13 mouse cellular contexts compared by ENCODE assay signal in the genomic region with DNA sequence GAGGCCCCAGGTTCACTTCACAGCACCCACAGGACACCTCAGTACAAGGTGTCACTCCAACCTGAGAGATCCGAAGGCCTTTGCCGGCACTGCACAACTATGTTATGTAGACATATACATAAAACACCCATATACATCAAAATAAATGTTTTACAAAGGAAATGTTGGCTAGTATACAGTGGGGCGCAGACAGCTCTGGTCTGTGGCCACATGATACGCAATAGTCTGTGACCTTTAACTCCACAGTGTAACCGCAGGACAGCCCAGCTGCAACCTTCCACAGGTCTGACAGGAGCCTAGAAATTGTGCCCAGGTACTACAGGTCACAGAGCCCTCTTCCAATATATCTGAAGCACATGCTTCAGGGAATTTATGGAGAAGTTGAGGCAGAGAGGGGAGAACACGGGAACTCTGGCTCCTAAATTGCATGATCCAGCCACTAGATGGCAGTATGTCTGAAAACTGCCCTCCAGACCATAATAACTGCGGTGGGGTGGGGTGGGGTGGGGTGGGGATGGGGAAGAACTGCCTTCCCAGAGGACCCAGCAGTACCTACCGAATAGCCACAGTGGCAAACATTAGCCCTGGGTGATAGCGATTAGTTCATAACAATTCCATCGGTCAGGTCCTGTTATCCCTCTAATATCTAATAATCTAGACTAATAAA. TPM values are rescaled to one million over a fixed set of nuclear protein-coding genes. Genes with fewer than 3 reads are reported as not detected.
DNase-seq lines count a peak whose midpoint lies in the region; ATAC-seq and TF ChIP-seq lines count a peak whose summit lies in the region.
"Had no signal": no experiment of that assay in that cellular context is flagged by ENCODE, and none has a peak within 500 bp of the region (broad histone marks: within the 10 kb centered on the region; RNA-seq: fewer than 3 reads in every experiment).

No protein-coding gene starts in this region.

- H3K27me3 ChIP-seq in lung, postnatal 0 days (replicated peaks; ENCODE audit: insufficient read depth, low read length) = no peaks in the 10 kb centered on the region
- H3K27me3 ChIP-seq: embryonic facial prominence, embryonic 13.5 days; heart, embryonic 15.5 days had no signal

- intact Hi-C loops in left cerebral cortex, postnatal 4 days (cut with DNase I) = no loop called here

- H3K36me3 ChIP-seq in lung, postnatal 0 days (ENCODE audit: insufficient read depth, low read length) = no peaks in the 10 kb centered on the region
- H3K36me3 ChIP-seq: embryonic facial prominence, embryonic 13.5 days; heart, embryonic 15.5 days had no signal

- 71% methylated on average over 10 of the region's 10 CpGs for WGBS in lung, postnatal 0 days

- TF ChIP-seq POLR2A in bone marrow macrophage, adult 2 months (IDR thresholded peaks at IDR 0.05; ENCODE audit: borderline replicate concordance, low read depth, low read length) = no peak

- H3K4me2 ChIP-seq in lung, postnatal 0 days (replicated peaks; ENCODE audit: low read depth, low read length) = no peak overlapping the region
- H3K4me2 ChIP-seq: embryonic facial prominence, embryonic 13.5 days; heart, embryonic 15.5 days had no signal

- no peak overlapping the region for H3K27ac ChIP-seq in lung, postnatal 0 days (ENCODE audit: low read length)
- no peak overlapping the region for H3K27ac ChIP-seq in bone marrow macrophage, adult 2 months (ENCODE audit: insufficient read depth, low read depth, low read length)
- H3K27ac ChIP-seq: embryonic facial prominence, embryonic 13.5 days; heart, embryonic 15.5 days had no signal

- TF ChIP-seq CTCF in lung, postnatal 0 days (IDR thresholded peaks at IDR 0.05) = peak; percentile 56
- TF ChIP-seq CTCF in bone marrow macrophage, adult 2 months (IDR thresholded peaks at IDR 0.05; ENCODE audit: low read depth, low read length) = peak; percentile 90

- TF ChIP-seq EP300 in lung, postnatal 0 days (IDR thresholded peaks at IDR 0.05) = no peak

- H3K9ac ChIP-seq in lung, postnatal 0 days (replicated peaks; ENCODE audit: low read depth) = no peak overlapping the region
- H3K9ac ChIP-seq: embryonic facial prominence, embryonic 13.5 days; heart, embryonic 15.5 days had no signal

- DNase-seq in heart, adult 11 months = peak; percentile 60
- no peak for DNase-seq in heart, adult 9 months (ENCODE audit: low spot score in 2 of 2)
- no peak for DNase-seq in lung, postnatal 0 days (ENCODE audit: low spot score)
- DNase-seq in lung, adult 18-20 months = no peak
- DNase-seq in retina, embryonic 14.5 days (ENCODE audit: low spot score) = peak; percentile 36
- DNase-seq in left cerebral cortex, adult 18-20 months (ENCODE audit: low spot score in 2 of 2) = no peak
- DNase-seq in left cerebral cortex, postnatal 4 days = no peak
- DNase-seq: adrenal gland, postnatal 25 days; lung, postnatal 14 days; thymus, postnatal 4 days had no signal

- H3K4me3 ChIP-seq in lung, postnatal 0 days (ENCODE audit: low read depth, low read length) = no peak overlapping the region
- no peak overlapping the region for H3K4me3 ChIP-seq in bone marrow macrophage, adult 2 months (ENCODE audit: insufficient read depth, low read length)
- H3K4me3 ChIP-seq: embryonic facial prominence, embryonic 13.5 days; heart, embryonic 15.5 days had no signal

- no peaks in the 10 kb centered on the region for H3K9me3 ChIP-seq in lung, postnatal 0 days (ENCODE audit: low read length)
- H3K9me3 ChIP-seq: embryonic facial prominence, embryonic 13.5 days; heart, embryonic 15.5 days had no signal

- H3K4me1 ChIP-seq in lung, postnatal 0 days (ENCODE audit: insufficient read depth, low read depth, low read length) = no peaks in the 10 kb centered on the region
- peaks cover 3% of the 10 kb centered on the region; the same call in 1 of the 2 replicates for H3K4me1 ChIP-seq in bone marrow macrophage, adult 2 months (ENCODE audit: control insufficient read depth, insufficient read depth, low read length)
- H3K4me1 ChIP-seq: embryonic facial prominence, embryonic 13.5 days; heart, embryonic 15.5 days had no signal

- ATAC-seq in lung, postnatal 0 days = no peak

RNA-seq across cellular contexts. Expression of gene Clstn3, which starts 16.3 kb away (rescaled TPM):
- 0.31 and 0.88 TPM in 2 replicates for polyA plus RNA-seq in lung, postnatal 0 days (2015; fragmentation: Nextera tagmentation; extraction: Ambion mirVana)
- polyA plus RNA-seq in bone marrow macrophage, adult 2 months (2012; ENCODE audit: insufficient read depth, insufficient read length, missing spikeins) = 0.60 TPM in 1 of 2 replicates, not detected in the other
- total RNA-seq in left cerebral cortex, adult 18-20 months (2021) = 100 to 1,000 TPM; 358 to 362 TPM
- total RNA-seq in left cerebral cortex, postnatal 4 days (2021) = 100 to 1,000 TPM; 173 to 211 TPM

RNA-seq across cellular contexts. Expression of gene Pex5, which starts 33.5 kb away (rescaled TPM):
- 28.5 and 29.2 TPM in 2 replicates for polyA plus RNA-seq in lung, postnatal 0 days (2015; fragmentation: Nextera tagmentation; extraction: Ambion mirVana)
- 28.8 and 32.5 TPM in 2 replicates for polyA plus RNA-seq in bone marrow macrophage, adult 2 months (2012; ENCODE audit: insufficient read depth, insufficient read length, missing spikeins)
- 10 to 100 TPM; 60.7 to 70.5 TPM for total RNA-seq in left cerebral cortex, adult 18-20 months (2021)
- total RNA-seq in left cerebral cortex, postnatal 4 days (2021) = 10 to 100 TPM; 80.4 to 82.4 TPM

RNA-seq across cellular contexts. Expression of gene C1rl, which starts 44.6 kb away (rescaled TPM):
- 1.5 and 2.2 TPM in 2 replicates for polyA plus RNA-seq in lung, postnatal 0 days (2015; fragmentation: Nextera tagmentation; extraction: Ambion mirVana)
- 0.97 and 1.1 TPM in 2 replicates for polyA plus RNA-seq in bone marrow macrophage, adult 2 months (2012; ENCODE audit: insufficient read depth, insufficient read length, missing spikeins)
- under 1 TPM; 0.19 to 0.42 TPM for total RNA-seq in left cerebral cortex, adult 18-20 months (2021)
- under 1 TPM; 0.18 to 0.20 TPM for total RNA-seq in left cerebral cortex, postnatal 4 days (2021)

Comparison
In these comparisons a context has a peak if more than half of its experiments do, and no peak if none do; other contexts are left out.
1. DNase-seq: peak in heart, adult 11 months (single experiment) and retina, embryonic 14.5 days (single experiment); none in heart, adult 9 months (0 of 2), lung, postnatal 0 days (single experiment), lung, adult 18-20 months (0 of 2), left cerebral cortex, adult 18-20 months (0 of 2) and left cerebral cortex, postnatal 4 days (single experiment).